Mouse (Mus musculus) CD4-positive, CD25-positive, alpha-beta regulatory T cell, adult 2 months (primary cell): ENCODE measurements around the gene Npm3.

Experiments used
- DNase-seq: peaks from one replicate; pipeline ENCODE4 v3.0.0-alpha.2; 2012; ENCODE audit warnings: low read depth, low spot score

Gene Npm3

DNA sequence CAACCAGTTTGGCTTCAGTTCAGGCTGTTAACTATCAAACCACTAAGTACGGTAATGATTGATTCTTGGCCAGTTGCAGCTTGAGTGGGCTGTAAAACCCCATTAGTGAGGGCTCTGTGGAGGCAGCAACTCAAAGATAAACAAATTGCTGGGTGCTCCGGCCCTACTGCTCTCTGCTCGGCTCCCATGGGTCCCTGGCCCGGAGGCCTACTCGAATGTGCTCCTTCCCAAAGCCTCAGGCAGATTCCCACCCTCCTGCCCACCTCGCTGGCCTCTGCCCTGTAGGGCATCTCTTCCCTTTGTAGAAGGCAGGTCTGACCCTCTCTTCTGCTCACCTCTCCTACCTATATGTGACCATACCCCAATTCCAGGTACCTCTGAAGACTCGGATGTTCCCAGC, 14.6 kb downstream of the Npm3 start:
- no peak for DNase-seq

DNA sequence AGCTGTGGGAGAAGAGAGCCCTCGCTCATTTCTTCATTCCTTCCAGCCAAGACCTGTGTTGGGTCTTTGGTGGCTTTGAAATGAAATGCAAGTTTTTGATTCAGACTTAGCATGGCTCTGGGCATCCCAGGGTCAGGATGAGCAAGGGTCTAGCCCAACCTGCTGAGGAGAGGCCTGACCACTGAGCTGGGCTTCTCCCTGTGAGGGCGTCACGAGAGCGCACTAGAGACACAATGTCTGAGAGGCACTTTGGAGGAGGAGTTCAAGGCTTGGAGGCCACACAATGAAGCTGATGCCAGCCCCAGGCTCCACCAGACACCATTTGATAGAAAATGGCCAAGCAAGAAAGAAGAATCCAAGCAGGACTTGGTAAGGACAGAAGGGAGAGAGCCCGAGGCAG, 15.2 kb downstream of the Npm3 start:
- DNase-seq, result no peak

DNA sequence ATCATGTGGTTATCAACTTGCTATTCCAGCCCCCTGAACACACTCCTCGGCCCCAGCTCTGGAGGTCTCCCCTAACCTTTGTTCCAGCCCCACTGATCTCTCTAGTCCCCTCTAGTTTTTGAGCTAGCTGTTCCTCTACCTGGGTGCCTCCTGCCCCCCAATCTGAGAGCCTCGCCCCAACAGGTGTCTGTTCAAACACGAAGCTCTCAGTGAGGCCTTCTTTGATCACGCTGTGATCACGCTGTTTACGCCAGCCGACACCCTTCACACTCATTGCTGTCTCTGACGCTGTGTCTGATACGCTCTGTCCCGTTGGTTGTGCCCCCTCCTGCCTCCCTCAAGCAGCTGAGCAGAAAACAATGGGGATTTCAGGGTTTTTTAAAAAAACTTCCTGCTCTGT, 15.8 kb downstream of the Npm3 start:
- DNase-seq, result no peak

DNA sequence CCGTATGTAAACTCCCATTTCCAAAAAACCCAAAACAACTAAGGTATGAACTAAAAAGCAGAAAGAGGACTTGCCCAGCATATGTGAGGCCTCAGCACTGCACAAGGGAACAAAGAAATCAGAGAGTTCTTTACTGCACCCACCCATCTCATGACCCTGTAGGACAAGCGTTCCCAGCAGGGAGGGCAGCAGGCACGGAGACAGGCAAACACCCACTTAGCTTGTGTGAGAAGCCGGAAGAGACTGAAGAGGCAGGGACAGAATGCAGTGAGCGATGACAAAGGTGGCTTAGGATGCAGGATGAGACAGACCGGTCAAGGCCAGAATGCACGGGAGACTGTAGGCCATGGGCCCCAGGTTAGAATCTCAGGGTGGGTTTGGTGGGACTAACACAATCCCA, 17.7 kb downstream of the Npm3 start:
- no peak for DNase-seq

DNA sequence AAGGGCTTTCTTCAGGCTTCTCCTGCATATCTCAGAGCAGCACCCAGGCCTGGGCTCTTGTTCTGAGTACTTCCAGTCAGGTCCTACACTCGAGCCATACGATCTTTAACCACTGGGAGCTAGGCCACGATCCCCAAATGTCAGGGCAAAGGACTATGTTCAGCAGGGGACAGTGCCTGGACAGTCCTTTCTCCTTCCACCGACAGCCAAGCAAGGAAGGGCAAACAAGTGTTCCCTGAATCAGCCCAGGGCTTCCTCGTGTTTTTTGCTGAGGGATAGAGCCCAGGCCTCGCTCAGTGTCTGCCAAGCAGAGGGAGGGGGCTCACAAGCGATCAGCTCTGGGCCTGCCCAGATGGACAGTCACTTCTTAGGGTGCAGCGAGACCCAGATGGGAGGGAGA, 19.3 kb downstream of the Npm3 start:
- no peak for DNase-seq

DNA sequence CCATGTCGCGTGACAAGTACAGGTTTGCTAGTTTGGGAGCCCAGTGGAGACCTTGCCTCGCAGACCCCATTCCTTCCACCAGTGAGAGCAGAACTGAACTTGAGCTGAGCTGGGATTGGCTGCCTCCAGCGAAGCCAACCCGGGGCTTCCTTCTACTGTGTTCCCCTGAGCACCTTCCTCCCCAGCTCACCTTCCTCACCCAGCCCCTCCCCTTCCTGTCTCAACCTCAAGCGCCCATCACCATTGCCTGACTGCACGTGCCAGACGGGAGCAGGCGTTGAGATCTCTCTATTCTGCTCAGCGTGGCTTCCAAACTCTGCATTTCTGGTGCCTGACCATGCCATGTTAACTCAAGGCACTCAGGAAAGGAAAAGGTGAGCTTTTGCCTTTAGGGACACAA, 22.2 kb downstream of the Npm3 start:
- DNase-seq, result peak; percentile 31

DNA sequence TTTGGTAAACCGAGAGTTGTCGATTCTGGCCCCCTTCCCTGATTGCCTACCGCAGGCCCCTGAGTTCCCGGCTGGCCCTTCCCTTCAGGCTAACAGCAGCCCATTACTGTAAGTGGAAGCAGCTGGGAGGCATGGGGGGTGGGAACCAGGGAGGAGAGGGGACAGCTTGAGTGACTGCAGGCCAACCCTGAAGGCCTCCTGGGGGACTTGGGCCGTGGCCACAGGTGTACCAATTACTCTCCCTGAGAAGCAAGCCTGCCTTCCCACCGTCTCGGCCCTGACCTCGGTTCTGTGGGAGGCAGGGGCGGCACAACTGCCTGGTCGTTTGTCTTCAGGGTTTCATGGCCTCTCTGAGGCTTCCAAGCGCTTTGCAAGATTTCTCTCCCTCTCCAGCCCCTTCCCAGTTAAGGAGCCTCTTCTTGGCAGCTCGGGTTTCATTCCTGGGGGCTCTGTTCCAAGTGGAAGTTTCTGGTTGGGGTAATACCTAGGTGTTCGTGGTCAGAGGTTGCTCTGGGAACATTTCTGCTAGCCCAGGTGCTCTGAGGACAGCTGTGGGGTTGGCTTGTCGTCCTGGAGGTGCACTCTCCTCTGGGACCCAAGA, 23.6 kb downstream of the Npm3 start:
- DNase-seq, result no peak

DNA sequence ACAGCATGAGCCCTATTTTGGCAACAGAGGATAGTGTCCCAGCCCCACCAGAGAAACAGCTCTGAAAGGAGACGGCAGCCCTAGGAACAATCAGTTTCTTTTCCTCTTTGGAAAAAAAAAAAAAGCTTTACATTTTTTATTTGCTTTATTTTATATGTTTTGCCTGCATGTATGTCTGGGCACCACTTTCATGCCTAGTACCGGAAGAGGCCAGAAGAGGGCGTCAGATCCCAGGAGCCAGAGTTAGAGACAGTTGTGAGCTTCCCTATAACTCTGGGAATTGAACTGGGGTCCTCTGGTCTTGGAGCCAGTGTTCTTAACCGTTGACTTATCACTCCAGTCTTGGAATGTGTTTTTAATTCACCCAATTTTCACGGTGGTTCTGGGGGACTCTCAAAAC, 27.2 kb downstream of the Npm3 start:
- no peak for DNase-seq

DNA sequence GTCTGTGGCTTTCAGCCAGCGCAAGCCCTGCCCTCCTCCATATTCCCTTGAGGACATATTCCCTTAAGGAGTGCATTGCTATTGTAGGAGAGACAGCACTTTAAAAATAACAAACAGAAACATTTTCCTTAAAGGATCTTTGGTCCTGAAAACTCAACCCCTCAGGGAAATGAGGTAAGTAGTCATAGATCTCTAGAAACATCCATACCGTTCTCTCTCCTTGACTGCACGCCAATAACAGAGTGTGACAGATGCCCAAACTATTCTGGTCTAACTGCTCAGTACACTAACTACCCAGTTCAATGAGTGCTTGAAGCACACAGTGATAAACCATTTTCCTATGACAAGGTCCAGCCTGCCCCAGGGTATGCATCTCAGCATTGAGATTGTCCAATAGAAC, 31.1 kb downstream of the Npm3 start:
- DNase-seq, result no peak

DNA sequence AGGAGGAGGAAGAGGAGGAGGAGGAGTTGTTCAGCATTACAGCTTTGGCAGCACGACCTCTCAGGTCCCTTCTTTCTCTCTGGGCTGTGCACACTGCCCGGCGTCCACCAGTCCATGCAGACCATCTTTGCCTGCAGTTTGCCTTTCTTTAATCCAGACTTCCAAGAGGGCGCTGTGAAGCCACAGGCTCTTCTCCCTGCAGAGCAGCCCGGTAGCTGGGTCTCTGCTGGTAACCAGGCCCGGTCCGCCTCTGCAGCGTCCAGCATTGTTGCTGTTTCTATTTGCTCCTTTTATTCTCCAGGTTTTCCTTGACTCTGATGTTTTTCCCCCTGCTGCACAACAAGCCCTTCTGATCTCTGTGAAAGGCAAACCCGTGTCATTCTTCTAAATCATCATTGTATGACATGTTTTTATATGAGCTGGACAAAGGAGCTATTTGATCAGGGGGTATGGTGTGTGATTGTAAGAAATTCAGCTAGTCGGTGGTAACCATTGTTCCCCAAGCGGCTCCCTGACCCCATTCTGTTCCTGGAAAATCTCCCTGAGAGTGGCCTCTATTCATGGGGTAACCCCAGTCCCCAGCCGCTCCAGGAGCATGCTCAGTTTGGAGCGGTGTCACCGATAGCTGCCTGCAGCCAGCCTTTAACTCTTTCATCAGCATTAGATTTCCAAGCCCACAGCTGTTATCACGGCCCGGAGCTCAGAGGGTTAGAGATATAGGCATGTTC, 31.7 kb downstream of the Npm3 start:
- no peak for DNase-seq

DNA sequence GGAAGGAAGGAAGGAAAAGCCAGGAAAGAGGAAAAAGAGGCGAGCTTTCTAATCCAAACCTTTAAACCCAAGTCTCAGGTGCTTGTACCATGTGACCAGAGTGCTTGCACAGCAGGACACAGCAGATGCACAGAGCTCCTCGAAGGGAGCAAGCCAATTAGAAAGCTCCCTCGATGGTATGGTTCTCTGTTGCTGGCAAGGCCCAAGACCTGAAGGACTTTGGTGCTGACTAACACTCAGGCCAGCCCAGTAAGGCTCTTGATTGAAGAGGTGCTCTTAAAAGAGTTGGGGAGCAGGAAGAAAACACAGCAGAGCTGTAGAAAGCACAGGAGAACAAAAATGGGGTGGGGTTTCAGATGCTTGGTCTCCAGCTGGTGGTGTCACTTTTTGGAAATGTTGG, 40.7 kb downstream of the Npm3 start:
- DNase-seq, result no peak
